Mouse (Mus musculus): ENCODE measurements around the gene Ddx58. TPM values are rescaled to one million over a fixed set of nuclear protein-coding genes. Genes with fewer than 3 reads are reported as not detected.
A peak's percentile ranks its signal among the peaks of the same experiment; 100 is the strongest.

Ddx58 gene
- polyA plus RNA-seq, 1 experiment from 2014 or later, result 2.0 TPM

- Histone ChIP-seq H3K9ac (no peak overlapping the region), H3K4me3 (no peak overlapping the region), H3K4me2 (no peak overlapping the region), H3K4me1 (no peaks in the 10 kb centered on the region), H3K27ac (no peak overlapping the region), H3K36me3 (ENCODE audit: poor library complexity, severe bottlenecking) (peaks cover 14% of the 10 kb centered on the region), H3K9me3 (replicated peaks) (no peaks in the 10 kb centered on the region), H3K27me3 (no peaks in the 10 kb centered on the region)
- no peak for ATAC-seq
- 90% methylated on average over 8 of the region's 8 CpGs for WGBS
Observed at GRCm38 (mm10) chr4:40254385-40255103, 14.9 kb upstream of the Ddx58 start.

GRCm38 (mm10) chr4:40253766-40254165, 14.1 kb upstream of the Ddx58 start:
- ATAC-seq, result no peak
- peaks cover 7% of the 10 kb centered on the region; the same call in 1 of the 2 replicates for H3K36me3 ChIP-seq (ENCODE audit: poor library complexity, severe bottlenecking)
- no peaks in the 10 kb centered on the region for H3K27me3 ChIP-seq
- no peaks in the 10 kb centered on the region for H3K4me1 ChIP-seq
- no peak overlapping the region for H3K9ac ChIP-seq
- WGBS, result 66% methylated on average over 2 of the region's 2 CpGs
- H3K4me2 ChIP-seq, result no peak overlapping the region
- no peak overlapping the region for H3K27ac ChIP-seq
- H3K9me3 ChIP-seq (replicated peaks), result no peaks in the 10 kb centered on the region
- H3K4me3 ChIP-seq, result no peak overlapping the region

- Histone ChIP-seq H3K27me3 (no peaks in the 10 kb centered on the region), H3K36me3 (ENCODE audit: poor library complexity, severe bottlenecking) (no peaks in the 10 kb centered on the region), H3K4me2 (no peak overlapping the region), H3K4me3 (no peak overlapping the region), H3K9ac (no peak overlapping the region), H3K4me1 (no peaks in the 10 kb centered on the region), H3K27ac (no peak overlapping the region), H3K9me3 (replicated peaks) (no peaks in the 10 kb centered on the region)
- WGBS, result 93% methylated on average over 5 of the region's 5 CpGs
- no peak for ATAC-seq
Observed at GRCm38 (mm10) chr4:40250984-40251383, 11.4 kb upstream of the Ddx58 start.

- H3K36me3 ChIP-seq (ENCODE audit: poor library complexity, severe bottlenecking), result no peaks in the 10 kb centered on the region
- no peak overlapping the region for H3K4me3 ChIP-seq
- no peak overlapping the region for H3K9ac ChIP-seq
- no peaks in the 10 kb centered on the region for H3K9me3 ChIP-seq (replicated peaks)
- H3K27ac ChIP-seq, result no peak overlapping the region
- no peak overlapping the region for H3K4me2 ChIP-seq
- 0 out of 2 replicates have a peak, but pooled peaks cover under 1% of the 10 kb centered on the region for H3K27me3 ChIP-seq
- peaks cover 4% of the 10 kb centered on the region for H3K4me1 ChIP-seq
- no peak for ATAC-seq
- 85% methylated on average over 8 of the region's 8 CpGs for WGBS
Observed at GRCm38 (mm10) chr4:40244035-40244434, 4.4 kb upstream of the Ddx58 start.

GRCm38 (mm10) chr4:40243006-40243405, 3.4 kb upstream of the Ddx58 start:
- no peak for ATAC-seq
- Histone ChIP-seq H3K9me3 (replicated peaks) (no peaks in the 10 kb centered on the region), H3K4me2 (no peak overlapping the region), H3K4me3 (no peak overlapping the region), H3K9ac (no peak overlapping the region), H3K36me3 (ENCODE audit: poor library complexity, severe bottlenecking) (no peaks in the 10 kb centered on the region), H3K27ac (no peak overlapping the region), H3K4me1 (peaks cover 10% of the 10 kb centered on the region), H3K27me3 (0 out of 2 replicates have a peak, but pooled peaks cover 5% of the 10 kb centered on the region)
- WGBS, result 82% methylated on average over 4 of the region's 4 CpGs

GRCm38 (mm10) chr4:40241928-40242327, 2.3 kb upstream of the Ddx58 start:
- Histone ChIP-seq H3K4me1 (peaks cover 10% of the 10 kb centered on the region), H3K9ac (no peak overlapping the region), H3K27ac (no peak overlapping the region), H3K4me3 (no peak overlapping the region), H3K27me3 (0 out of 2 replicates have a peak, but pooled peaks cover 5% of the 10 kb centered on the region), H3K9me3 (replicated peaks) (no peaks in the 10 kb centered on the region), H3K36me3 (ENCODE audit: poor library complexity, severe bottlenecking) (no peaks in the 10 kb centered on the region), H3K4me2 (no peak overlapping the region)
- no peak for ATAC-seq
- WGBS, result 54% methylated on average over 6 of the region's 6 CpGs

- H3K9ac ChIP-seq, result peak overlapping the region; percentile 63; the same call in 1 of the 2 replicates
- H3K4me1 ChIP-seq, result peaks cover 10% of the 10 kb centered on the region
- no peaks in the 10 kb centered on the region for H3K36me3 ChIP-seq (ENCODE audit: poor library complexity, severe bottlenecking)
- no peaks in the 10 kb centered on the region for H3K9me3 ChIP-seq (replicated peaks)
- 0 out of 2 replicates have a peak, but pooled peaks cover 5% of the 10 kb centered on the region for H3K27me3 ChIP-seq
- WGBS, result 49% methylated on average over 5 of the region's 5 CpGs
- peak overlapping the region; percentile 52 for H3K4me3 ChIP-seq
- peak; percentile 38 for ATAC-seq
- no peak overlapping the region for H3K27ac ChIP-seq
- peak overlapping the region; percentile 82 for H3K4me2 ChIP-seq
Observed at GRCm38 (mm10) chr4:40240272-40240744, 680 bp upstream of the Ddx58 start.

GRCm38 (mm10) chr4:40238483-40239408, 882 bp downstream of the Ddx58 start:
- no peaks in the 10 kb centered on the region for H3K9me3 ChIP-seq (replicated peaks)
- no peak overlapping the region for H3K27ac ChIP-seq
- peak overlapping the region; percentile 52 for H3K4me3 ChIP-seq
- ATAC-seq, result peak; percentile 45
- 1% methylated on average over 17 of the region's 17 CpGs for WGBS
- H3K27me3 ChIP-seq, result 0 out of 2 replicates have a peak, but pooled peaks cover 5% of the 10 kb centered on the region
- no peaks in the 10 kb centered on the region for H3K36me3 ChIP-seq (ENCODE audit: poor library complexity, severe bottlenecking)
- peaks cover 10% of the 10 kb centered on the region for H3K4me1 ChIP-seq
- H3K9ac ChIP-seq, result peak overlapping the region; percentile 63
- H3K4me2 ChIP-seq, result peak overlapping the region; percentile 82

GRCm38 (mm10) chr4:40236829-40237228, 2.8 kb downstream of the Ddx58 start:
- Histone ChIP-seq H3K27me3 (0 out of 2 replicates have a peak, but pooled peaks cover 5% of the 10 kb centered on the region), H3K4me3 (no peak overlapping the region), H3K27ac (no peak overlapping the region), H3K36me3 (ENCODE audit: poor library complexity, severe bottlenecking) (no peaks in the 10 kb centered on the region), H3K9me3 (replicated peaks) (no peaks in the 10 kb centered on the region), H3K4me1 (peaks cover 10% of the 10 kb centered on the region), H3K9ac (no peak overlapping the region), H3K4me2 (no peak overlapping the region)
- WGBS, result 82% methylated on average over 4 of the region's 4 CpGs
- no peak for ATAC-seq

GRCm38 (mm10) chr4:40234256-40234655, 5.4 kb downstream of the Ddx58 start:
- Histone ChIP-seq H3K4me1 (peaks cover 8% of the 10 kb centered on the region), H3K9ac (no peak overlapping the region), H3K27ac (no peak overlapping the region), H3K4me2 (no peak overlapping the region), H3K36me3 (ENCODE audit: poor library complexity, severe bottlenecking) (no peaks in the 10 kb centered on the region), H3K27me3 (0 out of 2 replicates have a peak, but pooled peaks cover 5% of the 10 kb centered on the region), H3K4me3 (no peak overlapping the region), H3K9me3 (replicated peaks) (no peaks in the 10 kb centered on the region)
- ATAC-seq, result no peak
- WGBS, result 74% methylated on average over 6 of the region's 6 CpGs

- Histone ChIP-seq H3K27ac (no peak overlapping the region), H3K36me3 (ENCODE audit: poor library complexity, severe bottlenecking) (no peaks in the 10 kb centered on the region), H3K4me2 (no peak overlapping the region), H3K9me3 (replicated peaks) (no peaks in the 10 kb centered on the region), H3K4me3 (no peak overlapping the region), H3K9ac (no peak overlapping the region), H3K4me1 (no peaks in the 10 kb centered on the region), H3K27me3 (no peaks in the 10 kb centered on the region)
- no peak for ATAC-seq
- WGBS, result 92% methylated on average over 7 of the region's 7 CpGs
Observed at GRCm38 (mm10) chr4:40233062-40233664, 6.5 kb downstream of the Ddx58 start.

All from forebrain, embryonic 13.5 days (tissue).